Mouse (Mus musculus): Measurements from ENCODE around the gene Rpn2. TPM values are rescaled to one million over a fixed set of nuclear protein-coding genes. Genes with fewer than 3 reads are reported as not detected.

Gene Rpn2
- polyA plus RNA-seq, 1 experiment: 171 TPM

GRCm38 (mm10) chr2:157367184-157367893 is 88.5 kb downstream of the Rpn2 start, which contains the start of gene Manbal:
Manbal (plus strand) TSS chr2:157367594.
- peak; percentile 97 for DNase-seq
- TF ChIP-seq POLR2A (IDR thresholded peaks at IDR 0.05; ENCODE audit: low read depth, low read length): peak; percentile 38
- TF ChIP-seq CTCF (conservative IDR thresholded peaks at IDR 0.05; ENCODE audit: insufficient read depth, insufficient read length, low read depth, low read length): no peak

GRCm38 (mm10) chr2:157367991-157368390 is 89.2 kb downstream of the Rpn2 start:
- Histone ChIP-seq H3K36me3 (ENCODE audit: control insufficient read depth, insufficient read depth, low read length) (no peaks in the 10 kb centered on the region), H3K4me3 (ENCODE audit: insufficient read depth, low read depth, low read length) (peak overlapping the region; percentile 94), H3K4me1 (ENCODE audit: control insufficient read depth, insufficient read depth, low read length) (no peaks in the 10 kb centered on the region; the same call in 1 of the 2 replicates), H3K27ac (ENCODE audit: insufficient read depth, low read depth, low read length) (peak overlapping the region; percentile 74), H3K27me3 (replicated peaks; ENCODE audit: control insufficient read depth, insufficient read depth, low read length) (no peaks in the 10 kb centered on the region)
- no peak for DNase-seq
- TF ChIP-seq POLR2A (IDR thresholded peaks at IDR 0.05; ENCODE audit: low read depth, low read length) (no peak), CTCF (conservative IDR thresholded peaks at IDR 0.05; ENCODE audit: insufficient read depth, insufficient read length, low read depth, low read length) (no peak)
- WGBS: 2% methylated on average over 13 of the region's 13 CpGs

More at GRCm38 (mm10) chr2:157367184-157367893, 88.5 kb downstream of the Rpn2 start, which contains the start of gene Manbal:
- H3K4me1 ChIP-seq (ENCODE audit: control insufficient read depth, insufficient read depth, low read length): no peaks in the 10 kb centered on the region; the same call in 1 of the 2 replicates
- H3K4me3 ChIP-seq (ENCODE audit: insufficient read depth, low read depth, low read length): peak within 1 kb of the TSS; percentile 94
- WGBS: 3% methylated on average over 42 of the region's 42 CpGs
- H3K36me3 ChIP-seq (ENCODE audit: control insufficient read depth, insufficient read depth, low read length): no peaks in the 10 kb centered on the region
- H3K27me3 ChIP-seq (replicated peaks; ENCODE audit: control insufficient read depth, insufficient read depth, low read length): no peaks in the 10 kb centered on the region
- H3K27ac ChIP-seq (ENCODE audit: insufficient read depth, low read depth, low read length): peak within 1 kb of the TSS; percentile 77

- no peak overlapping the region for H3K27ac ChIP-seq (ENCODE audit: insufficient read depth, low read depth, low read length)
- H3K4me3 ChIP-seq (ENCODE audit: insufficient read depth, low read depth, low read length): no peak overlapping the region
- WGBS: 45% methylated on average over 6 of the region's 6 CpGs
- peak; percentile 31 for DNase-seq
- H3K36me3 ChIP-seq (ENCODE audit: control insufficient read depth, insufficient read depth, low read length): no peaks in the 10 kb centered on the region
- TF ChIP-seq CTCF (conservative IDR thresholded peaks at IDR 0.05; ENCODE audit: insufficient read depth, insufficient read length, low read depth, low read length): no peak
- TF ChIP-seq POLR2A (IDR thresholded peaks at IDR 0.05; ENCODE audit: low read depth, low read length): no peak
- no peaks in the 10 kb centered on the region; the same call in 1 of the 2 replicates for H3K4me1 ChIP-seq (ENCODE audit: control insufficient read depth, insufficient read depth, low read length)
- no peaks in the 10 kb centered on the region for H3K27me3 ChIP-seq (replicated peaks; ENCODE audit: control insufficient read depth, insufficient read depth, low read length)
These were observed 92.9 kb downstream of the Rpn2 start for GRCm38 (mm10) chr2:157371696-157372095.

GRCm38 (mm10) chr2:157373681-157374080 is 94.9 kb downstream of the Rpn2 start:
- DNase-seq: no peak
- H3K27me3 ChIP-seq (replicated peaks; ENCODE audit: control insufficient read depth, insufficient read depth, low read length): no peaks in the 10 kb centered on the region
- H3K4me1 ChIP-seq (ENCODE audit: control insufficient read depth, insufficient read depth, low read length): no peaks in the 10 kb centered on the region; the same call in 1 of the 2 replicates
- 63% methylated on average over 3 of the region's 3 CpGs for WGBS
- TF ChIP-seq CTCF (conservative IDR thresholded peaks at IDR 0.05; ENCODE audit: insufficient read depth, insufficient read length, low read depth, low read length): no peak
- TF ChIP-seq POLR2A (IDR thresholded peaks at IDR 0.05; ENCODE audit: low read depth, low read length): no peak
- H3K4me3 ChIP-seq (ENCODE audit: insufficient read depth, low read depth, low read length): no peak overlapping the region
- H3K27ac ChIP-seq (ENCODE audit: insufficient read depth, low read depth, low read length): no peak overlapping the region
- H3K36me3 ChIP-seq (ENCODE audit: control insufficient read depth, insufficient read depth, low read length): no peaks in the 10 kb centered on the region

- no peaks in the 10 kb centered on the region for H3K36me3 ChIP-seq (ENCODE audit: control insufficient read depth, insufficient read depth, low read length)
- WGBS: 72% methylated on average over 8 of the region's 8 CpGs
- DNase-seq: no peak
These were observed 96.2 kb downstream of the Rpn2 start for GRCm38 (mm10) chr2:157375051-157375450.

More at GRCm38 (mm10) chr2:157375051-157375450, 96.2 kb downstream of the Rpn2 start:
- Histone ChIP-seq H3K4me3 (ENCODE audit: insufficient read depth, low read depth, low read length) (no peak overlapping the region), H3K27me3 (replicated peaks; ENCODE audit: control insufficient read depth, insufficient read depth, low read length) (no peaks in the 10 kb centered on the region), H3K27ac (ENCODE audit: insufficient read depth, low read depth, low read length) (no peak overlapping the region), H3K4me1 (ENCODE audit: control insufficient read depth, insufficient read depth, low read length) (no peaks in the 10 kb centered on the region; the same call in 1 of the 2 replicates)
- TF ChIP-seq CTCF (conservative IDR thresholded peaks at IDR 0.05; ENCODE audit: insufficient read depth, insufficient read length, low read depth, low read length) (no peak), POLR2A (IDR thresholded peaks at IDR 0.05; ENCODE audit: low read depth, low read length) (no peak)

Other genes starting within 250 kb of the Rpn2 start
- 5.3 and 5.4 TPM in 2 replicates for gene Soga1, start 199.8 kb upstream of the Rpn2 start, polyA plus RNA-seq (2012; rRNA removed)
- 11.3 and 12.2 TPM in 2 replicates for gene Tldc2, start 192.0 kb upstream of the Rpn2 start, polyA plus RNA-seq (2012; rRNA removed)
- 16.4 and 23.5 TPM in 2 replicates for gene Samhd1, start 143.8 kb upstream of the Rpn2 start, polyA plus RNA-seq (2012; rRNA removed)
- 3.1 and 3.2 TPM in 2 replicates for gene Rbl1, start 74.5 kb upstream of the Rpn2 start, polyA plus RNA-seq (2012; rRNA removed)
- gene Mroh8, start 532 bp downstream of the Rpn2 start, polyA plus RNA-seq (2012; rRNA removed): 0.12 and 0.13 TPM in 2 replicates
- gene Ghrh, start 68.5 kb downstream of the Rpn2 start, polyA plus RNA-seq (2012; rRNA removed): not detected in 2 replicates
- gene Manbal, start 88.6 kb downstream of the Rpn2 start, polyA plus RNA-seq (2012; rRNA removed): 70.0 and 75.9 TPM in 2 replicates
- gene Src, start 139.4 kb downstream of the Rpn2 start, polyA plus RNA-seq (2012; rRNA removed): 31.8 and 33.9 TPM in 2 replicates